10 mouse cellular contexts compared by ENCODE assay signal in the genomic region with DNA sequence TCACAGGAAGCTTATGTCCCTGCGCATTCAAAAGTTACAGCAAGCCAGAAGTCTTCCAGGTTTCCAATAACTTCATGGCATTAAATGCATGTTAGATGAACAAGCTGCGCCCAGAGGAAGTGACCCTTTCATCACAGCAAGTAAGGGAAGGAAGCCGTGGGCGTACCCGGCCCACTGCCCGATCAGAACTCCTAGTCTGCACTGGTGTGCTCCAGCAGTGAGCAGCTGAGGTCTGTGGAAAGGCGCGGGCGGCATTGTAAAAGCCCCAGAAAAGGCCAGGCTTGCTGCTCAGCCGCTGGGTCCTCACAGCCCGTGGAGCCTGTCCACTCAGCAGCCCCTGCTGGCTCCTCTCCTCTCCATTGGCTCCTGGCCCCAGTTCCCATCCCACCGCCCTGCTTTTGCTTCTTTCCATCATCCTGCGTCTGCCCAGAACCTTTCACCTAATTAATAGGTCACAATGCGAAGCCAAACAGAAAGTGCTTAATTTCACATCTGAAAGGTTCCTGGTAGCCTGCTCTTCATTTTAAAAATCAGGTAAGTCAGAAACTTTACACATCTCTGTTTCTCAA. TPM values are rescaled to one million over a fixed set of nuclear protein-coding genes. Genes with fewer than 3 reads are reported as not detected.
A peak's percentile ranks its signal among the peaks of the same experiment; 100 is the strongest.
DNase-seq lines count a peak whose midpoint lies in the region; ATAC-seq lines count a peak whose summit lies in the region.
"Had no signal": no experiment of that assay in that cellular context is flagged by ENCODE, and none has a peak within 500 bp of the region (broad histone marks: within the 10 kb centered on the region; RNA-seq: fewer than 3 reads in every experiment).

No protein-coding gene starts in this region.

- ATAC-seq in frontal cortex, adult (ENCODE audit: low TSS enrichment): peak; percentile 33; the same call in 1 of the 2 replicates
- no peak for ATAC-seq in midbrain, embryonic 11.5 days (ENCODE audit: low FRiP score)
- no peak for ATAC-seq in midbrain, embryonic 16.5 days
- no peak for ATAC-seq in cerebellum, adult (ENCODE audit: insufficient number of reproducible peaks, low FRiP score, low TSS enrichment)

- H3K27ac ChIP-seq in midbrain, embryonic 11.5 days (ENCODE audit: low read depth, low read length): no peak overlapping the region
- H3K27ac ChIP-seq in midbrain, embryonic 16.5 days (ENCODE audit: low read length): no peak overlapping the region
- H3K27ac ChIP-seq: liver, embryonic 14.5 days had no signal

- no peaks in the 10 kb centered on the region for H3K27me3 ChIP-seq in midbrain, embryonic 11.5 days (ENCODE audit: control insufficient read depth, insufficient read depth, low read length)
- H3K27me3 ChIP-seq in midbrain, embryonic 16.5 days (ENCODE audit: control insufficient read depth, insufficient read depth, low read depth, low read length): no peaks in the 10 kb centered on the region

- H3K9me3 ChIP-seq in midbrain, embryonic 11.5 days (ENCODE audit: control insufficient read depth, low read length): no peaks in the 10 kb centered on the region
- no peaks in the 10 kb centered on the region for H3K9me3 ChIP-seq in midbrain, embryonic 16.5 days (replicated peaks; ENCODE audit: control insufficient read depth, low read length, poor library complexity, severe bottlenecking)

- no peak overlapping the region for H3K4me2 ChIP-seq in midbrain, embryonic 11.5 days
- no peak overlapping the region for H3K4me2 ChIP-seq in midbrain, embryonic 16.5 days (ENCODE audit: low read length)

- no peak overlapping the region for H3K4me3 ChIP-seq in midbrain, embryonic 11.5 days (ENCODE audit: low read depth, low read length)
- no peak overlapping the region for H3K4me3 ChIP-seq in midbrain, embryonic 16.5 days (ENCODE audit: low read depth, low read length)

- H3K9ac ChIP-seq in midbrain, embryonic 11.5 days (ENCODE audit: low read length): no peak overlapping the region
- H3K9ac ChIP-seq in midbrain, embryonic 16.5 days (ENCODE audit: low read depth, low read length): no peak overlapping the region
- H3K9ac ChIP-seq: liver, embryonic 14.5 days had no signal

- no peak for DNase-seq in frontal cortex, postnatal 10 days (ENCODE audit: low spot score in 2 of 2)
- peak; percentile 77 for DNase-seq in midbrain, embryonic 11.5 days (ENCODE audit: low spot score, missing footprints)
- peak; percentile 43 for DNase-seq in induced T-regulatory cell, adult 2 months (ENCODE audit: low read depth)
- DNase-seq in thymus, postnatal 4 days: no peak
- DNase-seq in right cerebral cortex, postnatal 4 days: no peak
- DNase-seq: gastrocnemius, postnatal 10 days had no signal

- no peaks in the 10 kb centered on the region for H3K36me3 ChIP-seq in midbrain, embryonic 11.5 days (ENCODE audit: control insufficient read depth, insufficient read depth, low read length)
- H3K36me3 ChIP-seq in midbrain, embryonic 16.5 days (ENCODE audit: control insufficient read depth, insufficient read depth, low read length): peaks cover 5% of the 10 kb centered on the region; the same call in 1 of the 2 replicates

- no peaks in the 10 kb centered on the region for H3K4me1 ChIP-seq in midbrain, embryonic 11.5 days (ENCODE audit: control insufficient read depth, insufficient read depth, low read length)
- H3K4me1 ChIP-seq in midbrain, embryonic 16.5 days (ENCODE audit: control insufficient read depth, insufficient read depth, low read length): no peaks in the 10 kb centered on the region

- 80% methylated on average over 14 of the region's 14 CpGs for WGBS in midbrain, embryonic 11.5 days
- WGBS in midbrain, embryonic 16.5 days: 68% methylated on average over 14 of the region's 14 CpGs

RNA-seq across cellular contexts. Expression of a gene that starts 47.5 kb away (rescaled TPM):
- 15.0 and 16.3 TPM in 2 replicates for polyA plus RNA-seq in midbrain, embryonic 11.5 days (2014; fragmentation: Nextera tagmentation; extraction: Ambion mirVana)
- 11.2 and 11.6 TPM in 2 replicates for polyA plus RNA-seq in midbrain, embryonic 16.5 days (2015; fragmentation: Nextera tagmentation; extraction: Ambion mirVana)

Comparison
In these comparisons a context has a peak if more than half of its experiments do, and no peak if none do; other contexts are left out.
1. DNase-seq: peak in midbrain, embryonic 11.5 days (single experiment) and induced T-regulatory cell, adult 2 months (single experiment); none in frontal cortex, postnatal 10 days (0 of 2), thymus, postnatal 4 days (single experiment) and right cerebral cortex, postnatal 4 days (single experiment).